Mouse (Mus musculus): Measurements from ENCODE around the gene Tnrc6c. TPM values are rescaled to one million over a fixed set of nuclear protein-coding genes. Genes with fewer than 3 reads are reported as not detected.

The Tnrc6c gene
- polyA plus RNA-seq, 1 experiment from 2014 or later = 3.0 TPM

DNA sequence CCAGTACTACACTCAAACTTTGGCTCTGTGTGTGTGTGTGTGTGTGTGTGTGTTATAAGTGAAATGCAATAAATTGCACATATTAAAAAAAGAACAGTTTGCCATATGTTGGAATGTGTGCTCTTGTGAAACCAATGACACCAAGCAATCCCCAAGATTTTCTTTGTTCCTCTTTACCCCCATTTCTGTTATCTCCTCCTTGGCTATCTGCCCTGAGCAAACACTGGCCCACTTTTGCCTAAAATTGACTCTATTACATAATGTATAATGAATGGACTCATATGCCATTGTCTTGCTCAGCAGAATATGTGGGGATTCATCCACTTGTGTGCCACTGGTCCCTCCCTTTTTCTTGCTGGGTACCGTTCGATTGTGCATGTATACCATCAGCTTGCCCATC lies 52.2 kb downstream of the Tnrc6c start:
- H3K4me3 ChIP-seq (ENCODE audit: low read depth, low read length) = no peak overlapping the region
- WGBS (ENCODE audit: insufficient replicate concordance) = 84% methylated on average over 2 of the region's 2 CpGs
- no peaks in the 10 kb centered on the region for H3K9me3 ChIP-seq (ENCODE audit: low read length)
- no peak for TF ChIP-seq EP300 (IDR thresholded peaks at IDR 0.05; ENCODE audit: low read depth)
- no peak for TF ChIP-seq CTCF (IDR thresholded peaks at IDR 0.05; ENCODE audit: low read depth)
- H3K4me2 ChIP-seq (ENCODE audit: low read depth, low read length) = no peak overlapping the region
- no peak overlapping the region for H3K9ac ChIP-seq (replicated peaks)
- no peak for DNase-seq
- H3K27ac ChIP-seq (ENCODE audit: low read depth) = no peak overlapping the region
- ATAC-seq = no peak
- no peaks in the 10 kb centered on the region for H3K4me1 ChIP-seq (ENCODE audit: insufficient read depth)
- peaks cover 16% of the 10 kb centered on the region for H3K36me3 ChIP-seq (replicated peaks; ENCODE audit: insufficient read depth, low read length)
- H3K27me3 ChIP-seq (ENCODE audit: insufficient read depth, low read length) = no peaks in the 10 kb centered on the region

- DNase-seq = no peak
Observed at GRCm38 (mm10) chr11:117707238-117707637, 53.1 kb downstream of the Tnrc6c start.

DNA sequence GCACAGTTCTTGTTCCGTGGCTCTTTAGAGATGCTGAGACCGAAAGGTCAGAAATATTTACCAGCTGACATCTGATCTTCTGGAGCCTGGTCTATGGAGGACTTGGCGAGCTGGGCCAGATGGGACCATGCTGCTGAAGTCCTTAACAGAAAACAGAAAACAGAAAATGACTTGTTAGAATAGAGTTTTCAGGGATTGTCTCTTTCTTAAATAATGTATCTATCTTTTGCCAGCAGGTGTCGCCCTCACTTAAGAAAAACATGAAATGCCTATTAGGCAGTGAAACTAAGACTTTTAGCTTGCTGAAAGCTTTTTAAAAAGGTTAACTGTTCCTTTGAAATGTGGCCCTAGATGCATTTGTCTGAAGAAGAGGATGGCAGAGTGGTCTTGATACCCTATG lies 55.2 kb downstream of the Tnrc6c start:
- Histone ChIP-seq H3K9ac (replicated peaks) (no peak overlapping the region), H3K36me3 (replicated peaks; ENCODE audit: insufficient read depth, low read length) (peaks cover 8% of the 10 kb centered on the region), H3K27ac (ENCODE audit: low read depth) (no peak overlapping the region), H3K4me1 (ENCODE audit: insufficient read depth) (no peaks in the 10 kb centered on the region), H3K9me3 (ENCODE audit: low read length) (no peaks in the 10 kb centered on the region), H3K27me3 (ENCODE audit: insufficient read depth, low read length) (no peaks in the 10 kb centered on the region), H3K4me2 (ENCODE audit: low read depth, low read length) (no peak overlapping the region), H3K4me3 (ENCODE audit: low read depth, low read length) (no peak overlapping the region)
- 54% methylated on average over 4 of the region's 4 CpGs for WGBS (ENCODE audit: insufficient replicate concordance)
- ATAC-seq = no peak
- peak; percentile 63 for DNase-seq
- TF ChIP-seq CTCF (IDR thresholded peaks at IDR 0.05; ENCODE audit: low read depth) (peak; percentile 75), EP300 (IDR thresholded peaks at IDR 0.05; ENCODE audit: low read depth) (no peak)

More at GRCm38 (mm10) chr11:117707238-117707637, 53.1 kb downstream of the Tnrc6c start:
- WGBS (ENCODE audit: insufficient replicate concordance) = 73% methylated on average over 2 of the region's 2 CpGs
- TF ChIP-seq CTCF (IDR thresholded peaks at IDR 0.05; ENCODE audit: low read depth) (no peak), EP300 (IDR thresholded peaks at IDR 0.05; ENCODE audit: low read depth) (no peak)
- Histone ChIP-seq H3K27ac (ENCODE audit: low read depth) (no peak overlapping the region), H3K9ac (replicated peaks) (no peak overlapping the region), H3K4me1 (ENCODE audit: insufficient read depth) (no peaks in the 10 kb centered on the region), H3K9me3 (ENCODE audit: low read length) (no peaks in the 10 kb centered on the region), H3K4me2 (ENCODE audit: low read depth, low read length) (no peak overlapping the region), H3K27me3 (ENCODE audit: insufficient read depth, low read length) (no peaks in the 10 kb centered on the region), H3K36me3 (replicated peaks; ENCODE audit: insufficient read depth, low read length) (peaks cover 16% of the 10 kb centered on the region), H3K4me3 (ENCODE audit: low read depth, low read length) (no peak overlapping the region)
- no peak for ATAC-seq

DNA sequence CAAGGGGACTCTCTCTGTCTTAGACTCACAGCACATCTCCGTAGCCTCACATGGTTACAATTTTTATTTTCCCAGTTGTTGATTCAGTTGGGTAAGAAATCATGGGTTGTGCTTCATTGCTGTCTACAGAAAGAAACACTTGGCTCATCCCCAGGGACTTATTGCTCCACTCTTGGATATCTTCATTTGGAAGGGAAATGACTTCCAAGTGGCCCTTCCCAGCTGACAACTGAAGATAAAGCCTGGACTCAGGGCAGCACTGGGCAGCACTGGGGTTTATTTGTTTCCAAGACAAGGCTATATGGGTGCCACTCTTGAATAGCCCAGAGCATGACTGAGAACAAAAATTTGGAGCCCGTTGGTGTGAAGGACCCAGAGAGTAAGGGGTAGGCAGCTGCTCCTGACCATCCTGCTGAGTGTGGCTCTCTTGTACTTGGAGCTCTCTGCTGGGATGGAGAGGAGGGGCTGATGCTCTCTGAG lies 56.8 kb downstream of the Tnrc6c start:
- Histone ChIP-seq H3K9me3 (ENCODE audit: low read length) (no peaks in the 10 kb centered on the region), H3K4me3 (ENCODE audit: low read depth, low read length) (no peak overlapping the region), H3K36me3 (replicated peaks; ENCODE audit: insufficient read depth, low read length) (peaks cover 20% of the 10 kb centered on the region), H3K27ac (ENCODE audit: low read depth) (0 out of 2 replicates have a peak overlapping the region, but pooled peaks have one; percentile 6), H3K27me3 (ENCODE audit: insufficient read depth, low read length) (no peaks in the 10 kb centered on the region), H3K4me1 (ENCODE audit: insufficient read depth) (no peaks in the 10 kb centered on the region), H3K9ac (replicated peaks) (no peak overlapping the region), H3K4me2 (ENCODE audit: low read depth, low read length) (no peak overlapping the region)
- ATAC-seq (no peak), DNase-seq (no peak)
- 94% methylated on average over 2 of the region's 2 CpGs for WGBS (ENCODE audit: insufficient replicate concordance)
- TF ChIP-seq CTCF (IDR thresholded peaks at IDR 0.05; ENCODE audit: low read depth) = no peak
- TF ChIP-seq EP300 (IDR thresholded peaks at IDR 0.05; ENCODE audit: low read depth) = no peak

DNA sequence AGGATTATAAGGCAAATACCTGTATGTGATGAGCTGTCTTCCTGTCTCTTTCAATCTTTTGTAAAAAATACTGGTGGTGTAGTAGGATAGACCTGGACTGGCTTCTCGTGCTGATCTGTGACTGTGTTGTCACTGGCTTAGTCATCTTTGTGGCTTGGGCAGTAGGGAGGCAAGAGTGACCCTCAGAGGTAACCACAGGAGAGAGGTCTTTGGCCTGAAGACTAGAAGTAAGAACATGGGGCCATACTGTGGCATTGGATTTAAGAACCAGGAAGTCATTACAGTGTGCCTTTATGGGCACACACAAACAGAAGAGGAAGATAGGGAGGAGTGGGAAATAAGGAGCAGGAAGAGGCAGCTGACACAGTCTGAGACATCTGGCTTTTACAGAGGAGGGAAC lies 58.0 kb downstream of the Tnrc6c start:
- peaks cover 27% of the 10 kb centered on the region for H3K36me3 ChIP-seq (replicated peaks; ENCODE audit: insufficient read depth, low read length)
- no peak overlapping the region for H3K4me3 ChIP-seq (ENCODE audit: low read depth, low read length)
- 75% methylated on average over 1 of the region's 1 CpGs for WGBS (ENCODE audit: insufficient replicate concordance)
- no peak overlapping the region for H3K9ac ChIP-seq (replicated peaks)
- H3K27ac ChIP-seq (ENCODE audit: low read depth) = 0 out of 2 replicates have a peak overlapping the region, but pooled peaks have one; percentile 1
- ATAC-seq (0 out of 2 replicates have a peak, but pooled peaks have one; percentile 27), DNase-seq (no peak)
- H3K27me3 ChIP-seq (ENCODE audit: insufficient read depth, low read length) = no peaks in the 10 kb centered on the region
- no peaks in the 10 kb centered on the region for H3K9me3 ChIP-seq (ENCODE audit: low read length)
- H3K4me1 ChIP-seq (ENCODE audit: insufficient read depth) = no peaks in the 10 kb centered on the region
- no peak overlapping the region for H3K4me2 ChIP-seq (ENCODE audit: low read depth, low read length)
- no peak for TF ChIP-seq EP300 (IDR thresholded peaks at IDR 0.05; ENCODE audit: low read depth)
- TF ChIP-seq CTCF (IDR thresholded peaks at IDR 0.05; ENCODE audit: low read depth) = no peak

DNA sequence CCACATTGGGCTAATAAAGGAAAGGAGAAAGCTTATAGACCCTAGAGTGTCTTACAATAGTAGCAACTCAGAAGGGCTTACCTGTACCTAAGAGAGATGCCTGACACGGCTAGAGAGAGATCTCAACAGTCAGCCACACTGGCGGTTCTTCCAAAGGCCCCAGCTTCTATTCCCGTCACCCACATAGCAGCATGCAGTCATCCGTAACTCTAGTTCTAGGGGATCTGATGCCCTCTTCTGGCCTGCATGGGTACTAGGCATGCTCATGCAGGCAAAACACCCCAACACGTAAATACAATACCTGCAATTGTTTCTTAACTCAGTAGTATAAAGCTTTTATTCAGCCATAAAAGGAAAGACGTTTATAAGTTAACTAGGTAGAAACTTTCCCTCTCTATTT lies 59.3 kb downstream of the Tnrc6c start:
- no peaks in the 10 kb centered on the region for H3K4me1 ChIP-seq (ENCODE audit: insufficient read depth)
- H3K27ac ChIP-seq (ENCODE audit: low read depth) = no peak overlapping the region
- DNase-seq (no peak), ATAC-seq (no peak)
- TF ChIP-seq CTCF (IDR thresholded peaks at IDR 0.05; ENCODE audit: low read depth) (peak; percentile 33), EP300 (IDR thresholded peaks at IDR 0.05; ENCODE audit: low read depth) (no peak)
- H3K9ac ChIP-seq (replicated peaks) = no peak overlapping the region
- no peaks in the 10 kb centered on the region for H3K27me3 ChIP-seq (ENCODE audit: insufficient read depth, low read length)
- no peaks in the 10 kb centered on the region for H3K9me3 ChIP-seq (ENCODE audit: low read length)
- peaks cover 28% of the 10 kb centered on the region for H3K36me3 ChIP-seq (replicated peaks; ENCODE audit: insufficient read depth, low read length)
- no peak overlapping the region for H3K4me3 ChIP-seq (ENCODE audit: low read depth, low read length)
- 91% methylated on average over 6 of the region's 6 CpGs for WGBS (ENCODE audit: insufficient replicate concordance)
- no peak overlapping the region for H3K4me2 ChIP-seq (ENCODE audit: low read depth, low read length)

All from liver, postnatal 0 days (tissue).